Mouse (Mus musculus) olfactory bulb, adult 2 months (tissue): ENCODE results near the gene Golgb1.

Experiments used
- CTCF ChIP-seq: fragments of 200-500 bp; IDR thresholded peaks from 2 replicates; pipeline ENCODE4 v1.5.1; 2012; ENCODE audit warnings: low read depth, mild to moderate bottlenecking, low read length, moderate library complexity; ENCODE audit not compliant: insufficient read depth
- POLR2A ChIP-seq: fragments of 200-500 bp; IDR thresholded peaks from 2 replicates; pipeline ENCODE4 v1.6.1; 2012; ENCODE audit warnings: mild to moderate bottlenecking, low read depth, low read length, moderate library complexity; ENCODE audit not compliant: insufficient read depth

- no peak for TF ChIP-seq CTCF
- TF ChIP-seq POLR2A, result no peak
Observed at GRCm38 (mm10) chr16:36951029-36951428, 76.1 kb downstream of the Golgb1 start.
